Mouse (Mus musculus) embryonic facial prominence, embryonic 10.5 days (tissue): ENCODE measurements around the gene Casc4. TPM values are rescaled to one million over a fixed set of nuclear protein-coding genes. Genes with fewer than 3 reads are reported as not detected.
"Not testable (repeated sequence)": the region's sequence is repeated elsewhere in the genome, so short reads cannot be mapped to it uniquely, and the experiment has no call there.

Source experiments
- DNase-seq: peaks from one replicate; pipeline ENCODE4 v3.0.0-alpha.2; 2017; ENCODE audit warnings: low spot score
- H3K27ac ChIP-seq: fragments of 300-500 bp; sonication (generic); replicated peaks from 2 replicates; pipeline ENCODE4 v1.5.1; 2016; ENCODE audit warnings: mild to moderate bottlenecking
- H3K27me3 ChIP-seq: fragments of 300-500 bp; sonication (generic); replicated peaks from 2 replicates; pipeline ENCODE4 v1.6.1; 2016; ENCODE audit warnings: low read depth, mild to moderate bottlenecking; ENCODE audit not compliant: poor library complexity, severe bottlenecking
- H3K36me3 ChIP-seq: fragments of 300-500 bp; sonication (generic); replicated peaks from 2 replicates; pipeline ENCODE4 v1.6.1; 2016; ENCODE audit warnings: mild to moderate bottlenecking, moderate library complexity
- H3K4me1 ChIP-seq: fragments of 300-500 bp; sonication (generic); 2 replicates; pipeline ENCODE4 v1.6.1; 2016
- H3K4me3 ChIP-seq: fragments of 300-500 bp; sonication (generic); 2 replicates; pipeline ENCODE4 v1.5.1; 2016; ENCODE audit warnings: mild to moderate bottlenecking, moderate library complexity
- H3K9me3 ChIP-seq: fragments of 300-500 bp; sonication (generic); 2 replicates; pipeline ENCODE4 v1.6.1; 2016; ENCODE audit warnings: mild to moderate bottlenecking
- WGBS: fragments of 180-500 bp; shearing (Covaris S2); methylation state at CpG from one replicate; pipeline ENCODE4 v1.1.7; 2016; 5-methylcytosine and 5-hydroxymethylcytosine counted together
- polyA plus RNA-seq: library from polyadenylated mRNA; unstranded; fragments of >200 nt; fragmentation: Nextera tagmentation; extraction: Ambion mirVana; gene quantifications from 2 replicates; pipeline ENCODE4 v1.2.1, GENCODE M21; 2016

Gene Casc4
- polyA plus RNA-seq, 1 experiment from 2014 or later, result 15.1 TPM

- H3K36me3 ChIP-seq, result peaks cover 10% of the 10 kb centered on the region
- H3K27me3 ChIP-seq, result 0 out of 2 replicates have a peak, but pooled peaks cover 9% of the 10 kb centered on the region
- peaks cover 19% of the 10 kb centered on the region for H3K4me1 ChIP-seq
- no peak for DNase-seq
- peak overlapping the region; percentile 91 for H3K27ac ChIP-seq
- peak overlapping the region; percentile 90 for H3K4me3 ChIP-seq
- WGBS, result 6% methylated on average over 18 of the region's 18 CpGs
- H3K9me3 ChIP-seq, result no peaks in the 10 kb centered on the region
Observed at GRCm38 (mm10) chr2:121866071-121866601, 634 bp upstream of the Casc4 start.

GRCm38 (mm10) chr2:121867051-121867928 is 520 bp downstream of the Casc4 start:
- Histone ChIP-seq H3K9me3 (no peaks in the 10 kb centered on the region), H3K27me3 (0 out of 2 replicates have a peak, but pooled peaks cover 9% of the 10 kb centered on the region), H3K36me3 (peaks cover 10% of the 10 kb centered on the region), H3K4me3 (peak overlapping the region; percentile 90), H3K27ac (peak overlapping the region; percentile 91), H3K4me1 (peaks cover 19% of the 10 kb centered on the region)
- under 1% methylated on average over 63 of the region's 63 CpGs for WGBS
- DNase-seq, result no peak

GRCm38 (mm10) chr2:121879506-121879905 is 12.7 kb downstream of the Casc4 start:
- 87% methylated on average over 1 of the region's 1 CpGs for WGBS
- no peak for DNase-seq
- no peaks in the 10 kb centered on the region for H3K27me3 ChIP-seq

GRCm38 (mm10) chr2:121885509-121886106 is 18.8 kb downstream of the Casc4 start:
- WGBS, result 74% methylated on average over 1 of the region's 1 CpGs
- peaks cover 6% of the 10 kb centered on the region; the same call in 1 of the 2 replicates for H3K36me3 ChIP-seq
- no peak overlapping the region for H3K27ac ChIP-seq
- H3K27me3 ChIP-seq, result no peaks in the 10 kb centered on the region
- no peaks in the 10 kb centered on the region for H3K9me3 ChIP-seq
- DNase-seq, result no peak
- no peaks in the 10 kb centered on the region for H3K4me1 ChIP-seq
- no peak overlapping the region for H3K4me3 ChIP-seq

More at GRCm38 (mm10) chr2:121879506-121879905, 12.7 kb downstream of the Casc4 start:
- Histone ChIP-seq H3K36me3 (peaks cover 13% of the 10 kb centered on the region; the same call in 1 of the 2 replicates), H3K4me3 (no peak overlapping the region), H3K4me1 (no peaks in the 10 kb centered on the region), H3K27ac (no peak overlapping the region), H3K9me3 (no peaks in the 10 kb centered on the region)

GRCm38 (mm10) chr2:121886406-121886805 is 19.6 kb downstream of the Casc4 start:
- 96% methylated on average over 1 of the region's 1 CpGs for WGBS
- H3K4me3 ChIP-seq, result no peak overlapping the region

GRCm38 (mm10) chr2:121888720-121889497 is 22.1 kb downstream of the Casc4 start:
- no peaks in the 10 kb centered on the region for H3K4me1 ChIP-seq
- no peaks in the 10 kb centered on the region for H3K27me3 ChIP-seq
- H3K9me3 ChIP-seq, result no peaks in the 10 kb centered on the region
- 85% methylated on average over 3 of the region's 3 CpGs for WGBS
- no peaks in the 10 kb centered on the region for H3K36me3 ChIP-seq
- no peak for DNase-seq
- no peak overlapping the region for H3K27ac ChIP-seq
- no peak overlapping the region for H3K4me3 ChIP-seq

More at GRCm38 (mm10) chr2:121886406-121886805, 19.6 kb downstream of the Casc4 start:
- H3K27me3 ChIP-seq, result no peaks in the 10 kb centered on the region
- H3K27ac ChIP-seq, result no peak overlapping the region
- no peaks in the 10 kb centered on the region for H3K9me3 ChIP-seq
- no peaks in the 10 kb centered on the region for H3K4me1 ChIP-seq
- no peaks in the 10 kb centered on the region for H3K36me3 ChIP-seq
- DNase-seq, result no peak

GRCm38 (mm10) chr2:121895261-121895660 is 28.5 kb downstream of the Casc4 start:
- no peaks in the 10 kb centered on the region for H3K27me3 ChIP-seq
- no peak for DNase-seq
- 89% methylated on average over 2 of the region's 2 CpGs for WGBS
- no peaks in the 10 kb centered on the region for H3K9me3 ChIP-seq
- H3K4me3 ChIP-seq, result no peak overlapping the region
- no peaks in the 10 kb centered on the region for H3K36me3 ChIP-seq
- no peaks in the 10 kb centered on the region for H3K4me1 ChIP-seq
- no peak overlapping the region for H3K27ac ChIP-seq

- Histone ChIP-seq H3K36me3 (peaks cover 4% of the 10 kb centered on the region; the same call in 1 of the 2 replicates), H3K27ac (no peak overlapping the region), H3K9me3 (no peaks in the 10 kb centered on the region), H3K27me3 (no peaks in the 10 kb centered on the region), H3K4me1 (no peaks in the 10 kb centered on the region), H3K4me3 (no peak overlapping the region)
- no peak for DNase-seq
- WGBS, result 84% methylated on average over 1 of the region's 1 CpGs
Observed at GRCm38 (mm10) chr2:121896825-121897224, 30.1 kb downstream of the Casc4 start.

GRCm38 (mm10) chr2:121909975-121910374 is 43.2 kb downstream of the Casc4 start:
- H3K4me1 ChIP-seq, result no peaks in the 10 kb centered on the region
- DNase-seq, result no peak
- H3K36me3 ChIP-seq, result peaks cover 49% of the 10 kb centered on the region
- no peak overlapping the region for H3K4me3 ChIP-seq
- H3K9me3 ChIP-seq, result no peaks in the 10 kb centered on the region
- H3K27me3 ChIP-seq, result no peaks in the 10 kb centered on the region
- H3K27ac ChIP-seq, result no peak overlapping the region
- 93% methylated on average over 3 of the region's 3 CpGs for WGBS

GRCm38 (mm10) chr2:121916047-121916970 is 49.5 kb downstream of the Casc4 start:
- Histone ChIP-seq H3K36me3 (peaks cover 22% of the 10 kb centered on the region), H3K4me3 (no peak overlapping the region), H3K27me3 (no peaks in the 10 kb centered on the region), H3K9me3 (no peaks in the 10 kb centered on the region), H3K4me1 (no peaks in the 10 kb centered on the region), H3K27ac (no peak overlapping the region)
- DNase-seq, result no peak
- WGBS, result 92% methylated on average over 5 of the region's 5 CpGs

- 84% methylated on average over 2 of the region's 2 CpGs for WGBS
- DNase-seq, H3K9me3 ChIP-seq, H3K4me3 ChIP-seq, H3K4me1 ChIP-seq, H3K27ac ChIP-seq, H3K27me3 ChIP-seq: not testable (repeated sequence)
- H3K36me3 ChIP-seq, result peaks cover 19% of the 10 kb centered on the region
Observed at GRCm38 (mm10) chr2:121937624-121938023, 70.9 kb downstream of the Casc4 start.
